Mouse (Mus musculus): ENCODE results near the gene Sh2d7. TPM values are rescaled to one million over a fixed set of nuclear protein-coding genes. Genes with fewer than 3 reads are reported as not detected.

Sh2d7 gene
- polyA plus RNA-seq, 1 experiment from 2014 or later = not detected

DNA sequence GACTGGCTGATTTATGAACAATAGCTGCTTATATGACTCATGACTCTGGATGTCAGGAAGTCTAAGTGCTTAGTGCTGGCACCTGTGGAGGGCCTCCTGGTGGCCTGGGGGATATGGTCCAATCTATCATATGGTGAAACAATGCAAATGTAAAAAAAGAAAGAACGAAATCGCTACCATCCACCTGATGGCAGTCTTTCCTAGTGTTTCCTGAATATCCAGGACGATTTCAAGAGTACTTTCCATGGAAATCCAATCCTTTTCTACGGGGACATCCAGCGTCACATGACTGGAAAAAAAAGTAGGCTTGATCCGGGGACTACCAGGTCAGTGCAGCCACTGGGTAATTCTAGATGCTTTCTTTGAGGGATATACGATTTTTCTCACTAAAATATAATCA lies 11.1 kb upstream of the Sh2d7 start:
- Histone ChIP-seq H3K9me3 (no peaks in the 10 kb centered on the region), H3K4me2 (no peak overlapping the region), H3K4me3 (no peak overlapping the region), H3K27me3 (replicated peaks) (no peaks in the 10 kb centered on the region), H3K4me1 (no peaks in the 10 kb centered on the region), H3K9ac (no peak overlapping the region), H3K36me3 (no peaks in the 10 kb centered on the region), H3K27ac (replicated peaks) (no peak overlapping the region)
- 60% methylated on average over 7 of the region's 7 CpGs for WGBS
- ATAC-seq (ENCODE audit: extremely low read depth, insufficient number of reproducible peaks, low FRiP score, low TSS enrichment) = no peak

DNA sequence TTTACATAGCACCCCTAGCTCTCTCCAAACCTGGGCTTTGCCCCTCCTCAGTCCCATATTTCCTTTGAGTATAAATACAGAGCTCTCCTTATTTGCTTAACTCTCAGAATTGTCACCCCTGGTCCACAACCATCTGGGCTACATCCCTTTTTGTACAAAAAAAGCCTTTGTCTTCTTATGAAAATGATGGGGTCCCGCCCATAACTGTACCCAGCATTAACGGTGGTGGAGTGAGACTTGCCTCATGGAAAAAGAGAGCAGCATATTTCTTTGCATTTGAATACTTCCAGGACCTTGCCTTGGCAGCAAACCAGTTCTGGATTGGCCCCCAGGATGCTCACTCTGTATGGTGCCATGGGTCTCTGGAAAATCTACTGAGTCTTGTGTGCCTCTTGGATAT lies 8.8 kb upstream of the Sh2d7 start:
- H3K27me3 ChIP-seq (replicated peaks) = no peaks in the 10 kb centered on the region
- H3K27ac ChIP-seq (replicated peaks) = no peak overlapping the region
- 65% methylated on average over 2 of the region's 2 CpGs for WGBS
- no peak for ATAC-seq (ENCODE audit: extremely low read depth, insufficient number of reproducible peaks, low FRiP score, low TSS enrichment)
- H3K4me2 ChIP-seq = no peak overlapping the region
- no peak overlapping the region for H3K4me3 ChIP-seq
- no peak overlapping the region for H3K9ac ChIP-seq
- H3K4me1 ChIP-seq = 0 out of 2 replicates have a peak, but pooled peaks cover 2% of the 10 kb centered on the region
- no peaks in the 10 kb centered on the region for H3K9me3 ChIP-seq
- H3K36me3 ChIP-seq = no peaks in the 10 kb centered on the region

DNA sequence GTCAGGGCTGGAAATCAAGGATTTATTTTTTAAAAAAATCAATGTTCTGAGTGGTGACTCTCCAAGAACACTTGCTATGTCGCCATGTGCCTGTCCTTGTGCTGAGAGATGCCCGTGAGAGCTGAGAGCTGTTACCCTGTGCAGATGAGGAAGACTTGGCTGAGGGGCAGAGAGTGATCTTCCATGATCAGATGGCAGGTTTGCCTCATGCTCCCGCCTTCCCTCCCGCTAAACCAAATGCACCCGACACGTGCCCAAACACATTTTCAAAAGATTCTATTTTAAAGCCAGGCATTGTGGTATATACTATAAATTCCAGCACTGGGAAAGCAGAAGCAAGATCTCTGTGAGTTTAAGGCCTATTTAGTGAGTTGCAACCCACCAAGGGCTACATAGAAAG lies 7.9 kb upstream of the Sh2d7 start:
- H3K9me3 ChIP-seq = no peaks in the 10 kb centered on the region
- ATAC-seq (ENCODE audit: extremely low read depth, insufficient number of reproducible peaks, low FRiP score, low TSS enrichment) = no peak
- no peak overlapping the region for H3K4me3 ChIP-seq
- no peak overlapping the region for H3K9ac ChIP-seq
- H3K27me3 ChIP-seq (replicated peaks) = peaks cover 5% of the 10 kb centered on the region; the same call in 1 of the 2 replicates
- H3K4me1 ChIP-seq = 0 out of 2 replicates have a peak, but pooled peaks cover 2% of the 10 kb centered on the region
- H3K27ac ChIP-seq (replicated peaks) = no peak overlapping the region
- H3K36me3 ChIP-seq = no peaks in the 10 kb centered on the region
- no peak overlapping the region for H3K4me2 ChIP-seq
- 76% methylated on average over 6 of the region's 6 CpGs for WGBS

GRCm38 (mm10) chr9:54531421-54531820 lies 7.4 kb upstream of the Sh2d7 start:
- H3K9me3 ChIP-seq = no peaks in the 10 kb centered on the region
- no peaks in the 10 kb centered on the region for H3K36me3 ChIP-seq
- ATAC-seq (ENCODE audit: extremely low read depth, insufficient number of reproducible peaks, low FRiP score, low TSS enrichment) = no peak
- 0 out of 2 replicates have a peak, but pooled peaks cover 2% of the 10 kb centered on the region for H3K4me1 ChIP-seq
- no peak overlapping the region for H3K27ac ChIP-seq (replicated peaks)
- no peak overlapping the region for H3K9ac ChIP-seq
- no peak overlapping the region for H3K4me2 ChIP-seq
- H3K4me3 ChIP-seq = no peak overlapping the region
- peaks cover 6% of the 10 kb centered on the region; the same call in 1 of the 2 replicates for H3K27me3 ChIP-seq (replicated peaks)

DNA sequence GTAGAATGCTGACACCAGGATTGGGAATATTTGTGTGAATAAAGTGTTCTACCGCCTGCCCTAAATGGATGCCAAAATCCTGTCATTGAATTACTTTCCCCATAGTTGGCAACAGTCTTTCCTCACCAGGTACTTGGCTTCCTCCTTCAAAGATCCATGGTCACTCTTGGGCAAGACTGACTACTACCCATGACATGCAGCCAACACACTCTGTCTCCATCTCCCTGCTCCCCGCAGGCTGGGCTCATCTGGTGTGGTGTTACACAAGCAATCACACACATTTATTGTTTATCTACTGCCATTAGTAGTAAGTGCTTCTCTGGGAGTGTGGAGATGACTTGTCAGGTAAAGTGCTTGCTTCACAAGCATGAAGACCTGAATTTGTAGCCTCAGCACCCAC lies 5.9 kb upstream of the Sh2d7 start:
- no peak overlapping the region for H3K4me2 ChIP-seq
- no peak for ATAC-seq (ENCODE audit: extremely low read depth, insufficient number of reproducible peaks, low FRiP score, low TSS enrichment)
- H3K4me3 ChIP-seq = no peak overlapping the region
- no peak overlapping the region for H3K9ac ChIP-seq
- 91% methylated on average over 2 of the region's 2 CpGs for WGBS
- no peaks in the 10 kb centered on the region for H3K9me3 ChIP-seq
- H3K27me3 ChIP-seq (replicated peaks) = peaks cover 6% of the 10 kb centered on the region; the same call in 1 of the 2 replicates
- no peaks in the 10 kb centered on the region for H3K36me3 ChIP-seq
- no peak overlapping the region for H3K27ac ChIP-seq (replicated peaks)
- 0 out of 2 replicates have a peak, but pooled peaks cover 2% of the 10 kb centered on the region for H3K4me1 ChIP-seq

GRCm38 (mm10) chr9:54533975-54534374 lies 4.8 kb upstream of the Sh2d7 start:
- H3K27ac ChIP-seq (replicated peaks) = no peak overlapping the region
- H3K27me3 ChIP-seq (replicated peaks) = peaks cover 6% of the 10 kb centered on the region; the same call in 1 of the 2 replicates
- no peaks in the 10 kb centered on the region for H3K36me3 ChIP-seq
- H3K9ac ChIP-seq = no peak overlapping the region
- H3K9me3 ChIP-seq = no peaks in the 10 kb centered on the region
- WGBS = 51% methylated on average over 5 of the region's 5 CpGs
- no peak overlapping the region for H3K4me2 ChIP-seq
- no peak overlapping the region for H3K4me3 ChIP-seq
- H3K4me1 ChIP-seq = 0 out of 2 replicates have a peak, but pooled peaks cover 2% of the 10 kb centered on the region
- ATAC-seq (ENCODE audit: extremely low read depth, insufficient number of reproducible peaks, low FRiP score, low TSS enrichment) = no peak

- H3K4me2 ChIP-seq = no peak overlapping the region
- no peak overlapping the region for H3K9ac ChIP-seq
- no peak overlapping the region for H3K4me3 ChIP-seq
- no peak for ATAC-seq (ENCODE audit: extremely low read depth, insufficient number of reproducible peaks, low FRiP score, low TSS enrichment)
- H3K36me3 ChIP-seq = no peaks in the 10 kb centered on the region
- 76% methylated on average over 7 of the region's 7 CpGs for WGBS
- H3K4me1 ChIP-seq = 0 out of 2 replicates have a peak, but pooled peaks cover 2% of the 10 kb centered on the region
- peaks cover 6% of the 10 kb centered on the region; the same call in 1 of the 2 replicates for H3K27me3 ChIP-seq (replicated peaks)
- H3K27ac ChIP-seq (replicated peaks) = no peak overlapping the region
- H3K9me3 ChIP-seq = no peaks in the 10 kb centered on the region
Observed at GRCm38 (mm10) chr9:54536236-54536635, 2.5 kb upstream of the Sh2d7 start.

DNA sequence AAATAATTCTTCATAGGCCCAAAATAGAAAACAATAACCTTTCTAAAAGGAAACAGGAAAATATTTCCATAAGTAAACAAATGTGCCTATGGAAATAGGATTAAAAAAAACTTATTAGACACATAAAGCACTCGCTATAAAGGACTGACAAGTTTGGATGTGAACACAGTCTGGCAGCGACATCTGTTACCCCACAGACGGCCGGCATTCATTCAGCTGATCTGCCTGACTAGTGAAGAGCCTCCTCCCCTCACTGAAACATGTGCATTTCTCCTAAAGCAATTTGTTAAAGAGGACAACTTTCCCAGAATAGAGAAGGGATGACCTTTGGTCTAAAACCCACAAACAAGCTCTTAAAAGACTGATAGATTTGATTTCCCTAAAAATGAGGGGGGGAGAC lies 1.8 kb upstream of the Sh2d7 start:
- Histone ChIP-seq H3K9me3 (no peaks in the 10 kb centered on the region), H3K4me1 (0 out of 2 replicates have a peak, but pooled peaks cover 2% of the 10 kb centered on the region), H3K9ac (no peak overlapping the region), H3K27ac (replicated peaks) (no peak overlapping the region), H3K4me3 (no peak overlapping the region), H3K4me2 (no peak overlapping the region), H3K27me3 (replicated peaks) (peaks cover 6% of the 10 kb centered on the region; the same call in 1 of the 2 replicates), H3K36me3 (no peaks in the 10 kb centered on the region)
- no peak for ATAC-seq (ENCODE audit: extremely low read depth, insufficient number of reproducible peaks, low FRiP score, low TSS enrichment)
- 57% methylated on average over 4 of the region's 4 CpGs for WGBS

DNA sequence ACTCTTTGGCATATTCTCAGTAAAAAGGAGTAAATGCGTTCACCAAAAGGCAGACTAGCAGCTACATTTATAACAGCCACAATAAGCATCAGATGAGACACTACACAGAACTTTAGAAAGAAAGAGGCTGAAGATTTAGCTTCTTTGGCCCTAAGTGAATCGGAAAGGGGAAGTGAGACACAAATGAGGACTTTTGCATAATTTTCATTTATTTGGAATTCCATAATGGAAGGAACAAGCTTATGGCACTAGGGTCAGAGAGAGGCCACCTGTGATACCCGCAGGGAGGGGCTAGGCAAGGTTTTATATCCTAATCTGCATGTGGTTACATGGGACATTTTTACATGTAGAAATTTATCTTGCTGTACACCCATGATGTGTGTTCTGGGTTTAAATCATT lies 1.3 kb upstream of the Sh2d7 start:
- H3K4me1 ChIP-seq = 0 out of 2 replicates have a peak, but pooled peaks cover 2% of the 10 kb centered on the region
- H3K4me2 ChIP-seq = no peak overlapping the region
- no peaks in the 10 kb centered on the region for H3K9me3 ChIP-seq
- H3K4me3 ChIP-seq = no peak overlapping the region
- no peaks in the 10 kb centered on the region for H3K36me3 ChIP-seq
- peaks cover 6% of the 10 kb centered on the region; the same call in 1 of the 2 replicates for H3K27me3 ChIP-seq (replicated peaks)
- no peak for ATAC-seq (ENCODE audit: extremely low read depth, insufficient number of reproducible peaks, low FRiP score, low TSS enrichment)
- no peak overlapping the region for H3K27ac ChIP-seq (replicated peaks)
- H3K9ac ChIP-seq = no peak overlapping the region
- WGBS = 80% methylated on average over 3 of the region's 3 CpGs

- WGBS = 91% methylated on average over 3 of the region's 3 CpGs
- Histone ChIP-seq H3K4me1 (0 out of 2 replicates have a peak, but pooled peaks cover 2% of the 10 kb centered on the region), H3K9me3 (no peaks in the 10 kb centered on the region), H3K27me3 (replicated peaks) (peaks cover 6% of the 10 kb centered on the region; the same call in 1 of the 2 replicates), H3K4me3 (no peak overlapping the region), H3K4me2 (no peak overlapping the region), H3K9ac (no peak overlapping the region), H3K27ac (replicated peaks) (no peak overlapping the region), H3K36me3 (no peaks in the 10 kb centered on the region)
- no peak for ATAC-seq (ENCODE audit: extremely low read depth, insufficient number of reproducible peaks, low FRiP score, low TSS enrichment)
Observed at GRCm38 (mm10) chr9:54538244-54538643, 540 bp upstream of the Sh2d7 start.

GRCm38 (mm10) chr9:54540801-54541200 lies 2.0 kb downstream of the Sh2d7 start:
- no peaks in the 10 kb centered on the region for H3K36me3 ChIP-seq
- H3K4me1 ChIP-seq = no peaks in the 10 kb centered on the region
- H3K27ac ChIP-seq (replicated peaks) = no peak overlapping the region
- peaks cover 1% of the 10 kb centered on the region; the same call in 1 of the 2 replicates for H3K27me3 ChIP-seq (replicated peaks)
- no peak overlapping the region for H3K9ac ChIP-seq
- H3K9me3 ChIP-seq = no peaks in the 10 kb centered on the region
- H3K4me2 ChIP-seq = no peak overlapping the region
- no peak for ATAC-seq (ENCODE audit: extremely low read depth, insufficient number of reproducible peaks, low FRiP score, low TSS enrichment)
- H3K4me3 ChIP-seq = no peak overlapping the region
- 62% methylated on average over 5 of the region's 5 CpGs for WGBS

DNA sequence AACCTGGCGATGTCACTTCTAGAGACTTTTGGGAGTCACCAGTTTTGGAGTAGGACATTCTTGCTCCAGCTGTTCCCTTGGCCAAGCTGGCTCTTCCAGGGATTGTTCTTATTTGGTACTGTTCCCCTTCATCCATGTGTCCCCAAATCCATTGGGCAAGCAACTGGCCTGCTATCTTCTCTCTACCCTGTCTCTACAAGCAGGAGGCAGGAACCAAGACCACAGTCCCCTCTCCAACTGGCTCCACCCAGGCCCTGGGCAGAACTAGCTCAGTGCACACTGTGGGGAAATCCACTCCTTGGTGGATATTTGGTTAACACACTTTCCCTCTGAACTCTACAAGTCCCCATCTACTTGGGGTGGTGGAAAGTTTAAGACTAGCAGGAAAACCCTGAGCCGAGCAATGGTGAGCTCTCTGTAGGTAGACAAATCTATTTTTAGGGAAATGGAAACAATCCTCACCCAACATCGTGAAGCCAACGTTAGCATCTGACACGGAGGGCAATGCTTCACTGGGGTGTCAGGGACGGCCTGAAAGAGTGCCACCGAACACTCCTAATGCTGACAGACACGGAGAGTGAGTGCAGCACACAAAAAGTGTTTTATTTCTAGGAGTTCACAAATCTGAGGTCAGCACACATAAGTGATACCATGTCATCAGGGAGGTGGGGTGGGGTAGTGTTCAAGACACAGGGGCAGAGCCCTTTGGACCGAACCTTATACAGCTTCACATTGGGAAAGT lies 5.6 kb downstream of the Sh2d7 start:
- no peak overlapping the region for H3K9ac ChIP-seq

More for the DNA sequence above, 5.6 kb downstream of the Sh2d7 start:
- no peaks in the 10 kb centered on the region for H3K4me1 ChIP-seq
- no peak overlapping the region for H3K27ac ChIP-seq (replicated peaks)
- no peaks in the 10 kb centered on the region for H3K27me3 ChIP-seq (replicated peaks)
- no peaks in the 10 kb centered on the region for H3K9me3 ChIP-seq
- H3K4me2 ChIP-seq = no peak overlapping the region
- H3K4me3 ChIP-seq = no peak overlapping the region
- 69% methylated on average over 9 of the region's 9 CpGs for WGBS
- no peaks in the 10 kb centered on the region for H3K36me3 ChIP-seq
- ATAC-seq (ENCODE audit: extremely low read depth, insufficient number of reproducible peaks, low FRiP score, low TSS enrichment) = no peak
